Mouse (Mus musculus) CH12F3 (cell line): Measurements from ENCODE around the gene Grtp1.

ENCODE experiments used
- in situ Hi-C: fragments of 300-500 bp; cut with MboI; formaldehyde crosslinking; loops from 2 replicates; pipeline ENCODE4 v1.14.3; 2020; ENCODE audit warnings: low sequenced_read_pairs

The Grtp1 gene

GRCm38 (mm10) chr8:13200301-13201012, at the start of gene Grtp1:
Grtp1 (minus strand) TSS chr8:13200620.
- in situ Hi-C loops = no loop called here

GRCm38 (mm10) chr8:13244343-13244880, 44.0 kb upstream of the Grtp1 start:
- in situ Hi-C loops = no loop called here

GRCm38 (mm10) chr8:13242985-13243870, 42.8 kb upstream of the Grtp1 start:
- in situ Hi-C loops = no loop called here

- in situ Hi-C loops = no loop called here
Measured at GRCm38 (mm10) chr8:13240691-13241090, 40.3 kb upstream of the Grtp1 start.

GRCm38 (mm10) chr8:13240055-13240454, 39.6 kb upstream of the Grtp1 start:
- in situ Hi-C loops = no loop called here

- in situ Hi-C loops = no loop called here
Measured at GRCm38 (mm10) chr8:13234803-13235202, 34.4 kb upstream of the Grtp1 start.

GRCm38 (mm10) chr8:13230471-13230870, 30.1 kb upstream of the Grtp1 start:
- in situ Hi-C loops = no loop called here

- in situ Hi-C loops = no loop called here
Measured at GRCm38 (mm10) chr8:13229802-13230201, 29.4 kb upstream of the Grtp1 start.

GRCm38 (mm10) chr8:13228923-13229610, 28.6 kb upstream of the Grtp1 start:
- in situ Hi-C loops = no loop called here

GRCm38 (mm10) chr8:13227184-13227583, 26.8 kb upstream of the Grtp1 start:
- in situ Hi-C loops = no loop called here

GRCm38 (mm10) chr8:13226288-13226687, 25.9 kb upstream of the Grtp1 start:
- in situ Hi-C loops = no loop called here

GRCm38 (mm10) chr8:13224426-13224825, 24.0 kb upstream of the Grtp1 start:
- in situ Hi-C loops = no loop called here

GRCm38 (mm10) chr8:13218441-13218840, 18.0 kb upstream of the Grtp1 start:
- in situ Hi-C loops = no loop called here

GRCm38 (mm10) chr8:13217986-13218385, 17.6 kb upstream of the Grtp1 start:
- in situ Hi-C loops = no loop called here

GRCm38 (mm10) chr8:13217093-13217492, 16.7 kb upstream of the Grtp1 start:
- in situ Hi-C loops = no loop called here

- in situ Hi-C loops = no loop called here
Measured at GRCm38 (mm10) chr8:13216386-13216785, 16.0 kb upstream of the Grtp1 start.

GRCm38 (mm10) chr8:13213479-13214268, 13.3 kb upstream of the Grtp1 start:
- in situ Hi-C loops = no loop called here

- in situ Hi-C loops = no loop called here
Measured at GRCm38 (mm10) chr8:13209770-13210169, 9.3 kb upstream of the Grtp1 start.

- in situ Hi-C loops = no loop called here
Measured at GRCm38 (mm10) chr8:13208627-13209355, 8.4 kb upstream of the Grtp1 start.

- in situ Hi-C loops = no loop called here
Measured at GRCm38 (mm10) chr8:13206290-13206689, 5.9 kb upstream of the Grtp1 start.
